Mouse (Mus musculus): ENCODE data around the gene Rhbdl1. TPM values are rescaled to one million over a fixed set of nuclear protein-coding genes. Genes with fewer than 3 reads are reported as not detected.

Gene Rhbdl1
- polyA plus RNA-seq, 1 experiment, result 29.2 TPM

DNA sequence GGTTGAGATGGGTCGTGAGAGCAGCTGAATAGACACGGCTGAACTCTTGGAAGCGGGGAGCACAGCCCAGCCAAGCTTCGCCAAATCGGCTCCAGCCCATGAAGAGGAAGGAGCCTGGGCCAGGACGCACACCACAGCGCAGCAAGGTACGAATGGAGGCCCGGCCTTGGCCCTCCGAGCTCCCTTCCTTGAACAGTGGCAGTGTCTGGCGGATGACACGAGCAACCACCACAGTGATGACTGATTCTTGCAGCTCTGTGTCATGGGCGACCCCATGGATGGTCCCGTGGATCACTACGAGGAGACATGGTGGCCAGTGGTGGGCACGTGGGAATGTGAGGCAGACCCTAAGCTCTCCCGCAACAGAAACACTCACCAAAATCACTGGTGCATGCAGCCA is 42.1 kb downstream of the Rhbdl1 start:
- no peak for DNase-seq
- Histone ChIP-seq H3K4me3 (ENCODE audit: control insufficient read depth, insufficient read depth, low read length) (no peak overlapping the region), H3K27ac (ENCODE audit: control insufficient read depth, insufficient read depth, low read length) (no peak overlapping the region), H3K27me3 (ENCODE audit: control insufficient read depth, insufficient read depth, low read length) (no peaks in the 10 kb centered on the region), H3K4me1 (replicated peaks; ENCODE audit: control insufficient read depth, insufficient read depth, low read length) (peaks cover 38% of the 10 kb centered on the region), H3K36me3 (ENCODE audit: control insufficient read depth, insufficient read depth, low read length) (no peaks in the 10 kb centered on the region)
- 96% methylated on average over 17 of the region's 17 CpGs for WGBS
- TF ChIP-seq POLR2A (IDR thresholded peaks at IDR 0.05; ENCODE audit: control insufficient read depth, extremely low read depth, insufficient read depth, low read length, poor library complexity) (no peak), CTCF (IDR thresholded peaks at IDR 0.05; ENCODE audit: borderline replicate concordance, control insufficient read depth, extremely low read depth, insufficient read depth, low read length, poor library complexity) (no peak)

DNA sequence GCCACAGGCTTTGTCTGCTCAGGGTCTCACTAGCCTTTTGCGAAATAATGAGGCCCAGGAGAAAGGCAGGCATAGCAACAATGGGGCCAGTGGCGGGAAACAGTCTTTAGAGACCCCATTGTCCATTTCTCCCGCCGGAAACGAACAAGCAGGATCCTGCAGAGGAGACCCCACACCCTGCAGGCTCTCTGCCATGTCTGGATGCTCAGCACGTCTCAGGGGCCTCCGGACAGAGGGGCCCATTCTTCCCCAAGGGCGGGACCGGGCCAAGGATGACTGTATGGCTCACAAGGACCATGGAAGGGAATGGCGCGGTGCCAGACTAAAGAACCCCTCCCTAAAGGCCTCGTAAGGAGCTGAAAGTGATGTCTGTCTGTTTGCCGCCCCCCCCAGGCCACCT is 42.9 kb downstream of the Rhbdl1 start:
- TF ChIP-seq CTCF (IDR thresholded peaks at IDR 0.05; ENCODE audit: borderline replicate concordance, control insufficient read depth, extremely low read depth, insufficient read depth, low read length, poor library complexity) (no peak), POLR2A (IDR thresholded peaks at IDR 0.05; ENCODE audit: control insufficient read depth, extremely low read depth, insufficient read depth, low read length, poor library complexity) (no peak)
- H3K36me3 ChIP-seq (ENCODE audit: control insufficient read depth, insufficient read depth, low read length), result no peaks in the 10 kb centered on the region
- DNase-seq, result no peak
- H3K27ac ChIP-seq (ENCODE audit: control insufficient read depth, insufficient read depth, low read length), result no peak overlapping the region
- H3K4me3 ChIP-seq (ENCODE audit: control insufficient read depth, insufficient read depth, low read length), result no peak overlapping the region
- no peaks in the 10 kb centered on the region for H3K27me3 ChIP-seq (ENCODE audit: control insufficient read depth, insufficient read depth, low read length)
- WGBS, result 94% methylated on average over 13 of the region's 13 CpGs
- H3K4me1 ChIP-seq (replicated peaks; ENCODE audit: control insufficient read depth, insufficient read depth, low read length), result peaks cover 38% of the 10 kb centered on the region

DNA sequence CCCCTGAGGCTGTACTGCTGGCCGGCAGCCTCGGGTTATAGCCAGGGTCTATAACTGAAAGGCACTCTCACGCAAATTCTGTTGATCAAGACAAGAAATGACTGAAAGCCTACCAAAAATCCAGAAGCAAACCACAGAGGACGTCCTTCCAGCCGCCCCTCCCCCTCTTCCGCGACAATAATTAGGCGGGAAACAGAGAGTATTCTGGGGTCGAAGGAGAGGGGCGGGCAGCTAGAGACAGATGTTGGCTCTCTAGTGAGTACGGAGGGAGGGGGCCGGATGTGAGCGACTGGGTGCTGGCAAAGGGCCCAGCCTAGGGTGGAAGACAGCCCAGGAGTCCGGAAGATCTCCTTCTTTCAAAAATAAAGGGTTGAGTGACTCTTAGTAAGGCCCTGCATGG is 44.5 kb downstream of the Rhbdl1 start, which contains the start of gene Fam173a:
TSS of gene Fam173a (minus strand) at position 287 of the 400 bp plus-strand sequence.
- 0 out of 2 replicates have a peak, but pooled peaks have one; percentile 39 for TF ChIP-seq CTCF (IDR thresholded peaks at IDR 0.05; ENCODE audit: borderline replicate concordance, control insufficient read depth, extremely low read depth, insufficient read depth, low read length, poor library complexity)
- TF ChIP-seq POLR2A (IDR thresholded peaks at IDR 0.05; ENCODE audit: control insufficient read depth, extremely low read depth, insufficient read depth, low read length, poor library complexity), result 0 out of 2 replicates have a peak, but pooled peaks have one; percentile 28
- Histone ChIP-seq H3K27me3 (ENCODE audit: control insufficient read depth, insufficient read depth, low read length) (no peaks in the 10 kb centered on the region), H3K27ac (ENCODE audit: control insufficient read depth, insufficient read depth, low read length) (peak within 1 kb of the TSS; percentile 81), H3K4me1 (replicated peaks; ENCODE audit: control insufficient read depth, insufficient read depth, low read length) (peaks cover 38% of the 10 kb centered on the region), H3K36me3 (ENCODE audit: control insufficient read depth, insufficient read depth, low read length) (no peaks in the 10 kb centered on the region), H3K4me3 (ENCODE audit: control insufficient read depth, insufficient read depth, low read length) (peak within 1 kb of the TSS; percentile 57)
- WGBS, result 0% methylated on average over 14 of the region's 14 CpGs
- DNase-seq, result peak; percentile 85

DNA sequence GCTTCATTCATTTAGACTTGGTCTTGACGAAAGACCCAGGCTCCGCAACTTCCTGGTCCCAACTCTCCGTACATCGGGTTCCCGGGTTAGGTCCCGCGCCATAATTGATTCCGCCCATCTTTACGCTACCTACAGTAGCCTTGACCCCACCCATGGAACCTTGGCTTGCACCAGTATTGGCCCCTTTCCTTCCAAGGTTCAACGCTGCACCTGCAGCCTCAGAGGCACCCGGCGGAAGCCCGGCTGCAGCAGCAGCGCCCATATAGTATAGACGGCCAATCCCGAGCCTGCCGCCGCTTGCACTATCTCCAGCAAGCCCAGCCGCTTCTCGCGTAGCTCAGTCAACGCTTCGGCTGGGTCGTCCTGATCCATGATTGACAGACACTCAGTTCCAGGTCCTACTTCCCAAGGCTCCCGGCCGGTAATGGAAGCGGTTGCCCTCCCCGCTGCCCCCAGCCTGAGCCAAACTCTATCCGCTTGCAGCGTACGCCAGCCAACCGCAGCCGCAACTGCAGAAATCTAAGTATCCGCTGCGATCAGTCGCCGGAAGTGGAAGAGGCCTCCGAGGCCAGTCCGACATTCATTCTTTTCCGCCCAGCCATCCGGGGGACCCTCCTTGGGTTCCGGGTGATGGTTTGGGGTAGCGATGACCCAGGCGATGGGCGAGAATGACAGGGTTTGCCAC is 45.1 kb downstream of the Rhbdl1 start:
- Histone ChIP-seq H3K4me1 (replicated peaks; ENCODE audit: control insufficient read depth, insufficient read depth, low read length) (peaks cover 35% of the 10 kb centered on the region), H3K27ac (ENCODE audit: control insufficient read depth, insufficient read depth, low read length) (peak overlapping the region; percentile 81), H3K4me3 (ENCODE audit: control insufficient read depth, insufficient read depth, low read length) (peak overlapping the region; percentile 57), H3K36me3 (ENCODE audit: control insufficient read depth, insufficient read depth, low read length) (no peaks in the 10 kb centered on the region), H3K27me3 (ENCODE audit: control insufficient read depth, insufficient read depth, low read length) (no peaks in the 10 kb centered on the region)
- under 1% methylated on average over 45 of the region's 45 CpGs for WGBS
- TF ChIP-seq CTCF (IDR thresholded peaks at IDR 0.05; ENCODE audit: borderline replicate concordance, control insufficient read depth, extremely low read depth, insufficient read depth, low read length, poor library complexity), result no peak
- peak; percentile 26; the same call in 1 of the 2 replicates for TF ChIP-seq POLR2A (IDR thresholded peaks at IDR 0.05; ENCODE audit: control insufficient read depth, extremely low read depth, insufficient read depth, low read length, poor library complexity)
- DNase-seq, result peak; percentile 82

DNA sequence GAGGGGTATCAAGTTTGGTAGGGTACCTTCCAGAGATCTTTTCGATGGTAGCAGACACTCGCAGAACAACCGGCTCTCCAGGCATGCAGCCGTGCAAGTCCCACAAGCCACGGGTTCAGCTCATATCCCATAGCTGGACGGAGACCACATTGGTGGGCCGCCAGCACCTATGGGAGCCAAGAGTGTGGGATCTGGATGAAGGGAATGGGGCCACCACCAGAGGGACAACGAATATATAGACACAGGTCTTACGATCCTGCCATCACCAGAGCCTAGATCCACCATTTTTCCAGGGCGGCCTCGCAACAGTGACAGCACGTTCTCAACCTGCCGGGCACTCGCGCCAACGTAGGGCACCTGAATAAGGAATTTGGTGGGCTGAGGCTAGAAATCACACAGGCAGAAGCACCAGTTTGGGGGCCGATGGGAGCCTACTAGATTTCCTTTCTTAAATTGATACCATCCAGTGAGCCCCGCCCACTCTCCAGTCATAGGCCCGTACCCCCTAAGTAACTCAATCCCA is 45.7 kb downstream of the Rhbdl1 start:
- TF ChIP-seq POLR2A (IDR thresholded peaks at IDR 0.05; ENCODE audit: control insufficient read depth, extremely low read depth, insufficient read depth, low read length, poor library complexity), result no peak
- TF ChIP-seq CTCF (IDR thresholded peaks at IDR 0.05; ENCODE audit: borderline replicate concordance, control insufficient read depth, extremely low read depth, insufficient read depth, low read length, poor library complexity), result no peak
- H3K4me3 ChIP-seq (ENCODE audit: control insufficient read depth, insufficient read depth, low read length), result peak overlapping the region; percentile 57
- WGBS, result 27% methylated on average over 19 of the region's 19 CpGs
- no peak for DNase-seq
- no peaks in the 10 kb centered on the region for H3K27me3 ChIP-seq (ENCODE audit: control insufficient read depth, insufficient read depth, low read length)
- H3K36me3 ChIP-seq (ENCODE audit: control insufficient read depth, insufficient read depth, low read length), result no peaks in the 10 kb centered on the region
- H3K4me1 ChIP-seq (replicated peaks; ENCODE audit: control insufficient read depth, insufficient read depth, low read length), result peaks cover 34% of the 10 kb centered on the region
- peak overlapping the region; percentile 81 for H3K27ac ChIP-seq (ENCODE audit: control insufficient read depth, insufficient read depth, low read length)

DNA sequence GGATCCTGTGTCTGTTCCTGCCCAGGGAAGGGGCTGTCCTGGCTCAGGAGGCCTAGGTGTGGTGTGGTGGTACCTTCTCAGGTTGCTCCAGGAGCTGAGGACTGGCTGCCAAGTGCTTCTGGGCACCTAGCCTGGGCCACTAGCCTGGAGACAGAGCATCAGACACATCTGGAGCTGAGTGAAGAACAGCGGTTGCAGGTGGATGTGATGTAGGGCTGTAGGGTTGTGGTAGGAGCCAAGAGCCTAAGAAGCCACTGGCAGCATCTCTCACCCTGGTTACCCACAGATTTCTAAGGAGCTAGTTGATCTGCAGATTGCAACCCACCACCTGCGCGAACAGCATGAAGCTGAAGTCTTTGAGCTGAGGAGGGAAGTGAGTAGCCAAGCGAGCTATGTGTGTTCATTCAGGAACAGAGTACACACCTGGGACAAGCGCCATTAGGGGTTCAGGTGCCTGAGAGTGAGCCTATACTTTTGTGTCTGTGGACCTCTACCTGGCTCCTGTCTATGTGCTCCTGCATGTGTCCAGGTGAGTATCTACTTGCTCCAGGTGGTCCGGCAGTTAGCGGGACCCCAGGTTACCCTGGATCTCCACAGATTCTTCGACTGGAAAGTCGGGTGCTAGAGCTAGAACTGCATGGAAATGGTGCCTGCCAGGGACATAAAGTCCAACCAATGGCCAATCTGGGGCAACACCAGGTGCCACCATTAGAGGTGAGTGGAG is 50.2 kb downstream of the Rhbdl1 start:
- peaks cover 22% of the 10 kb centered on the region for H3K4me1 ChIP-seq (replicated peaks; ENCODE audit: control insufficient read depth, insufficient read depth, low read length)
- no peak for TF ChIP-seq POLR2A (IDR thresholded peaks at IDR 0.05; ENCODE audit: control insufficient read depth, extremely low read depth, insufficient read depth, low read length, poor library complexity)
- no peak for TF ChIP-seq CTCF (IDR thresholded peaks at IDR 0.05; ENCODE audit: borderline replicate concordance, control insufficient read depth, extremely low read depth, insufficient read depth, low read length, poor library complexity)
- H3K4me3 ChIP-seq (ENCODE audit: control insufficient read depth, insufficient read depth, low read length), result no peak overlapping the region
- DNase-seq, result no peak
- no peak overlapping the region for H3K27ac ChIP-seq (ENCODE audit: control insufficient read depth, insufficient read depth, low read length)
- 68% methylated on average over 9 of the region's 9 CpGs for WGBS
- H3K27me3 ChIP-seq (ENCODE audit: control insufficient read depth, insufficient read depth, low read length), result no peaks in the 10 kb centered on the region
- H3K36me3 ChIP-seq (ENCODE audit: control insufficient read depth, insufficient read depth, low read length), result no peaks in the 10 kb centered on the region; the same call in 1 of the 2 replicates

All from thymus, adult 2 months (tissue).